Mouse (Mus musculus): ENCODE results near the gene Spsb4.
A peak's percentile ranks its signal among the peaks of the same experiment; 100 is the strongest.

Gene Spsb4

DNA sequence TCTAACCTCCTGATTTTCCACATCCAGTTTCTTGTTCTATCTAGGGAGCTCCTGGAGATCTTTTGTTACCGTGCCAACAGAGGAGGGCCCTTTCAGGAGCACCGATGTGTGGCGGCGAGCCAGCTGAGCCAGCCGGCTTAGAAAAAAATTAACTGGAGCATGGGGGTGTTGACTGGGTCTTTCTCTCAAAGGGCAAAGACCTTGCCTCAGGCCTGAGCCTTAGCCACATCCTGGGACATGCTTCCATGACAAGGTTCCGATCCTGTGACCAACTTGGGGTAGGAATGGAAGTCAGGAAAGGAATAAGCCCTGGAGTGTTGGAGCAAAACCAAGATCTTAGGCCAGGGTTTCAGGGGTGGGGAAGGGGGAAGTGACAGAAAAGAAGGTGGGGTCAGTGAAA lies 2.9 kb downstream of the Spsb4 start:
- DNase-seq (ENCODE audit: extremely low spot score), result peak; percentile 49

DNA sequence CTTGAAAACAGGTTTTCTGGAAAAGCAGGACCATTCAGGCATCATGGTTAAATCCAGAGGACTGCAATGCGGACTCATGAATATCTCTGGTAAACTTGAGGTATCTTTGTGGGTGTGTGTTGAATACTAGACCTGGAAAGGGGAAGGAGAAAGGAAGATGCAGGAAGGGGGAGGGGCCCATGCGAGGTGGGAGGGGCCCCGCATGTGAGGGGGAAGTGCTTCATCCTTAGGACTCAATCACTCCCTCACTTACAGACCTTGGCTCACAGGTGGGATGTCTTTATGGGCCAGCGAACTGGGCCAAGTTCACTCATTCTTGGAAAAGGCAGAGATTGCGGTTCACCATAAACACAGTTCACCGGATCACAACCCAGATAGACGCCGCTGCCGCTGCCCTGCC lies 4.9 kb downstream of the Spsb4 start:
- no peak for DNase-seq (ENCODE audit: extremely low spot score)

DNA sequence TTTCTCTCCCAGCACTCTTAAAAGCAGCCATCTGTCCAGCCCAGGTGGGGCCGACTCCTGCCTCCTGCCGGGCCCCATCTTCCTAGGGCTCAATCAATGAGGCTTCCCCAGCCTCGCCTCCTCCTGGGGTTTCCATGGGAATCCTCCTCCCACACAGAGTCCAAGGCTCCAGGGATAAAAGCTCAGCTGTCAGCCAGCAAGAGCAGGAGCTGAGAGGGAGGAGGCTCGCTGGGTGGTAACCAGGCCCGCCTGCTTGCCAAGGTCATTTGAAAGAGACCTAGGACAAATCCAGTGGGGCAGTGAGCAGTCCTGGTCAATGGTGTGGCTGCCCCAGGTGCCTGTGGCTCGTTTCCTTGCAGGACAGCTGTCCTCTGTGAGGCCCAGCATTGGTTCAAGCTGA lies 5.5 kb downstream of the Spsb4 start:
- no peak for DNase-seq (ENCODE audit: extremely low spot score)

DNA sequence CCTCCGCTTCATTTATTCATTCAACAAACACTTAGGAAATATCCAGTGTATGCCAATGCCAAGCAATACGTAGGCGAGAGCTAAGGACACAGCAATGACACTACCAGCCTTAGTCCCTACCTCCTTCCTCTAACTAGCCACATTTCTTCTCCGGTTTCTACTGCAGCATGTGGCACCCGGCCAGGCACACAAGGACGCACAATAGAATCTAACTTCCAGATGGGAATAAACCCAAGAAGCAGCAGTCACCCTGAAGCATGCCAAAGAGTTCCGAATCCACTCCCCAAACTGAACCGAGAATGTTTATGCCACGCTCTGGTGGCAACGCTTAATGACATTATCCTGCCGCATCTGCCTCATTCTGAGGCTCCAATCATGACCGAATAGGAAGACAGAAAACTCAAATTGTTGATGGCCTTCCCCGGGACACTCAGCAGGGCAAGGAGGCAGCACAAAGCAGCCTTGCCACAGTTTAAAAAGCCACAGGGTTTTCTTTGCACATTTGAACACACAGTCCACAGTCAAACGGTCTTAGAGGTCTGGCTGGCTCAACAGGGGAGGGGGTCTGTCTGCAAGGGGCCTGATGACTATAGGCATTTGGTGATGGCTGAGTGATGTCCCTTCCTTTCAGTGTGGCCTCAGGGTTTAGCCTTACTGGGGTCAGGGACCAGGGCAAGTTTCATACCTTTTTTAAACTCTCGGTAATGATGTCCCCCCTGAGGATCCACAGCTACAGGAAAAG lies 7.0 kb downstream of the Spsb4 start:
- no peak for DNase-seq (ENCODE audit: extremely low spot score)

DNA sequence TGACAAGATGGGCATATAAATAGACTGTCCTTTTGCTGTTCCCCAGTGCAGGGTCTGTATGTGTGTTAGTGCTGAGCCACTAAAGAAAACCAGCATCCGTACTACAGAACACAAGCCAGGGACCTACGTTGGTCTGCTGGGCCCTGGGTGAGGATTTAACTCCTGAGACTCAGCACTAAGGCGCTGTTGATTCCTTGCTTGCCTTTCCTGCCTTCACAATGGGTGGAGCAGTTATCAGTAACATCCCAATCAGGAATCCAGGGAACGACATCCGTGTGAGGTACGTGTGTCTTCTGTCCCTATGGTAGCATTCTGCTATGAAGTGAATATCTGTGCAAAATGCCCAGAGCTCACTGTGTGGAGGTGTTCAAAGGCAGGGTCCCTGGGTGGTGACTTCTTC lies 8.2 kb downstream of the Spsb4 start:
- DNase-seq (ENCODE audit: extremely low spot score), result no peak

DNA sequence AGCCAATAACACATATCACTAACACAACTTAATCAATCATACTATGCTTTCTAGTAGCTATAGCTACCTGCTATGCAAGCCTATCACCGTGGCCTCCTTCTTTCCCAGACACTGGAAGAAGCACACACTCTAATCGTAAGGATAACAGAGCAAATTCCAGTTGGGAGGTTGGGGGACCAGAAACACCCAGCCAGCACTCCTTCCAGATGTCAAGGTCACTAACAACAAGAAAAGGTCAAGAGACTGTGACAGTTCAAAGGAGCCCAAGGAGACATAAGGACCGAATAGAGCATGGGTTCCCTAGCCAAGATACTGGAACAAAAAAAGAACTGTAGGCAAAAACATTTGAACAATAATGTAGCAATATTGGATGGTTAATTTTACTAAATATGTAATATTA lies 13.9 kb downstream of the Spsb4 start:
- DNase-seq (ENCODE audit: extremely low spot score), result no peak

DNA sequence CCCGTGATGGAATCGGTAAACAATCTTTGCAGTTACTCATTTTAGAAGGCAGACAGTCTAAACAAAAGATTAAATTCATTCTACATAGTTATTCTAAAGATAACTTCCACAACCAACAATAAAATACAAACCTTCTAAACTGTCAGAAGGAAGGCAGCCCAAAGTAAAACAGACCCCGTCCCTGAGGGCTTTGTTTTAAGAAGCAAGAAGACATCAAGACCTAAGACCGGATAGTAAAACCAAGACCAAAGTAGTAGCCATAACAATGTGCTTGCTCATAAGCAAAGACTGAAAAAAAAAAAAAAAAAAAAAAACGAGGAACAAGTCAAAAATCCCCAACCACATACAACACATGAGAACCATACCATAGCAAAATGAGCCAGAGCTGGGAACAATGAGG lies 15.5 kb downstream of the Spsb4 start:
- no peak for DNase-seq (ENCODE audit: extremely low spot score)

DNA sequence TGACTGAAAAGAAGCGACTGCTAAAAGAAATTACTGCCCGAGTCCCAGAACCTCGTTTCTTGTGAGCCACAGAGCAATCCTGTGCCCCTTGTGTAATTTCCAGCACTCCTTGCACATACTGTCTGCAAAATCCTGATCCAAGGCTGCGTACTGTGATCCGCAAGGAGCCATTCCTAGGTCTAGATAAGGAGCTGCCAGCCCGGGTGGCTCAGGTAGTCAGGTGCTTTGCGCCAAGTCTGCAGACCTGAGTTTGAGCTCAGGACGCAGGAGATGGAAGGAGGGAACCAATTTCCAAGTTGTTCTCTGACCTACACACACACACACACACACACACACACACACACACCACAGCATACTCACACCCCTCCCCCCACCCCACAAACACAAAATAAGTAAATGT lies 16.0 kb downstream of the Spsb4 start:
- no peak for DNase-seq (ENCODE audit: extremely low spot score)

DNA sequence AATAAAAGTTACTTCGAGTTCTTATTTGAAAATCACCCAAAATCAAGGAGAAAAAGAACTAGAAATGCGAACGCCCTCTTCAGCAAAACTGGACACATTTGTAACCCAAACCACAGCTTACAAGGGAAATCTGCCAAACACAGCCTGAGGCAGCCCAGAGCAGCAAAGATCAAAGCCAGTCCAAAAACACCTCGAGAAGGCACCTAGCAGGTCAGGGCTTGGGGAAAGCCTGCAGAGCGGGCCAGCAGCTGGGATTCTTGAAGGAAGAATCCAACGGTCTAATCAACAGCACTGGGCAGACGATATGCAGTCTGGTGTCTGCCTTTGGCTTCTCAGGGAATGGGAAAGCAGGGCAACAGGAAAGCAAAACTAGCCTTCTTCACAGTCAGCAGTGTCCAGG lies 16.6 kb downstream of the Spsb4 start:
- DNase-seq (ENCODE audit: extremely low spot score), result no peak

DNA sequence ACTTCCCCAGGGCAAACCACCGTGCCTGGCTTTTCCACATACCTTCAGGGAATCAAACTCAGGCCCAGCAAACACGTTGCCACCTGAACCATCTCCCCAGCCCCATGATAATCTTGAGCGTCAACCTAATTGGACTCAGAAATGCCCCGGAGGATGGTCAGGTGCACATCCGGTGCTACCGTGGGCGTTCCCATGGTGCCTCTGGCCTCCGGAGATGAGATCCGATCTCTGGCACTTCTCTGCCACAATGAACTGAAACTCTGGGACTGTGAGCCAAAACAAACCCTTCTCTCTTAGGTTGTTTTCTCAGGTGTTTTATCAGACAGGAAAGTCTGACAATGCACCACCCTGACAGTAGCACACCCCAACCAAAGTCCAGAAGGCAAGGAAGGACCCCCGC lies 17.2 kb downstream of the Spsb4 start:
- no peak for DNase-seq (ENCODE audit: extremely low spot score)

DNA sequence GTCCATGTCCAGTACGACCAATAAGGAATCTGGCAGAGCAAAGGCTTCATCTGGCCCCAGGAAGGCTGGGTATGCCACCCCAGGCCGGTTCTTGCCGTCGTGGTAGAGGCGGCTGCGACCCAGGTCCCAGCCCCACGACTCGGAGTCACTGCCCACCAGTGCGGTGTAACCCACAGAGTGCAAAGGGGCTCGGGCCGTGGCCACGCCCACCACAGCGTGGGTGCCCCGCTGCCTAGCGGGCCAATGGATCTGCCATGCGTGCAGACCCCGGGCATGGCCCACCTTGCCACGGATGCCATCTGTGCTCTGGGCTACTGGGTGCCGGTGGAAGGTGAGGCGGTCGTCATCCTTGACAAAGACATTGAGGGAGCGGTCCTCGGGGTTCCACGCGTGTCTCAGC lies 22.9 kb downstream of the Spsb4 start:
- DNase-seq (ENCODE audit: extremely low spot score), result no peak

DNA sequence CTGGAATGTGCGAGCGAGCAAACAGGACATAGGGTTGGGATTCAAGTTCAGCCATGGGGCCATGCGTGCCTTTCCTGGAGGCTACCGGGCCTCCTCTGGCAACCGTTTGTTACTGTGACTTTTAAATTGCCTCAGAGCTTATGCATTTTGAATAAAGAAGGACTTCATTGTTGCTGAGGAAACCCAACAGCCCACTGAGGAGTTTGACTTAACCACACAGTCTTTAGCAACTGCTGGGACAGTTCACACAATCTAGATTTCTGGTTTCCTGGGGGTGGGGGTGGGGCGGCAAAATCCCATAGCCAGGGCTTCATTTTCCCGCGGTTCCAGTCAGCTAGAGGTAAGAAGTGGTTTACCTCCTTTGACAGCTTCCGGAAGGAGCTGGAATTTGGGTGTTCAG lies 23.9 kb downstream of the Spsb4 start:
- no peak for DNase-seq (ENCODE audit: extremely low spot score)

DNA sequence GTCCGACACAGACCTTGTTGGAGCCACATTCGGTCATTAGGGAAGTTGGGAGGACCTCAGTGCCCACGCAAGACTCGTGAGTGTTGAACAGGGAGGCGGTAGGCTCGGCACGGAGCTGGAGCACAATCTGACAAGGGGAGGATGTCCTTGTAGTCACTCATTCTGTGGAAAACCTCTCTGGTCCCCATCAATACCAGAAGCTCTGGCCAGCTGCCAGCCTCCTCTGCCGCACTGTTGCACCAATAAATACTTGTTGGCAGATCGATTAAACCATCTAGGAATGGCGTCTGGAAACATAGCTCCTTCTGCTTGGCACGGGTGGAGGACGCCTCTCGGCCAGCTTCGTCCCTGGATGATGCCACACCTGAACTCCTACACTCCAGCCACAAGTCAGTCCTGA lies 27.5 kb downstream of the Spsb4 start:
- DNase-seq (ENCODE audit: extremely low spot score), result no peak

DNA sequence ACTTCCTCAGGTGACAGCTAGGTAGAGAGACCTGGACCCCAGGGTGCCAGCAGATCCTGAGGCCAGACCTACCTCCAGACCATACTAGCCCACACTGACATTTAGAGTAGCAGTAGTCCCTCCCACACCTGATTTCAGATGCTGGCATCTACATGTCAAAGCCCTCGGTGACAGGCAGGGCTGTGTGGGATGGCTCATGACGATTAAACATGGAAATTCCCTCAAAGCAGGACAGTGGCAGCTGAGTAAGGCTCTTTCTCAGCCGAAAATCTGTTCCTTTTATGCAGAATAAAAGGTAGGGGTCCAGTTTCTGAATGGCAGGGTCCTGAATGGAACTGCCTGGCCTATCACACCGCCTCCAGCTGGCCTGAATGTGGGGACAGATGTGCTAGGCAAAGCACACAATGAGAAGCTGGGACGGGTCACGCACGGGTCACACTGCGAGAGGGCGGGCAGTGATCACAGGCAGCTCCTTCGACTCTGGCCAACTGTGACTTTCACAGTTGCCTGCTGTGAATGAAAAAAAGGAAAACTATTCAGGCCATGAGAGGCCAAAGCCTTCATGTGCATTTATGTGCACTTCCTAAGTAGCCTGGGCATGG lies 29.2 kb downstream of the Spsb4 start:
- peak; percentile 86 for DNase-seq (ENCODE audit: extremely low spot score)

DNA sequence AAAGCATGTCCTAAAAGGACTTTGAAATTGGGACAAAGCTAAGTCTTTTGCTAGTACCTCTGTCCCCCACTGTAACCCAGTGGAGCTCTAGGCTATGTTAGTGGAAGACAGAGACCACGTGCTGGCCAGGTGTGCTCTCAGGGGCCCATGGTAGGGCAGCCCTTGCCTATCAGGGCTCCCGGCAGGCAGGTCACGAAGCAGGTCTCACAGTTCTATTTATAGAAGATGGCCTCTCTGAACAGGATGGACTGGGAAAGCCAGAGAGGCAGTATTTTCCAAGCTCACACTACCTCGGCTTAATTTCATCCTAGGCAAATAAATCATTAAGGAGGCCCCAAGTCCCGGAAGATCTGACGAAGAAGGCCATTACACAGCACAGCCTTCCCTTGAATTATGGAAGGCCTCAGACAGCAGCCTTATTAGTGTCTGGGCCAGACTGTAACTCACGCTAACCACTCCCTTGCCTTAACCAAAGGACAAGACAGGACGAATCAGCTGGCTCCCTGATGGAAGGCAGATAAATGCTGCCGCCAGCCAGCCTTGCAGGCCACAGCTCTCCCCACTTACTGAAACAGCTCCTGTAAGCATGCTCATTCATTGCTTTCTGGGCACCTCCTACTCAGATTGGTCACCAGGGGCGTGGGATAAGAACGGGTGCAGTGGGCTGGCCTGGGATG lies 31.7 kb downstream of the Spsb4 start:
- DNase-seq (ENCODE audit: extremely low spot score), result no peak

DNA sequence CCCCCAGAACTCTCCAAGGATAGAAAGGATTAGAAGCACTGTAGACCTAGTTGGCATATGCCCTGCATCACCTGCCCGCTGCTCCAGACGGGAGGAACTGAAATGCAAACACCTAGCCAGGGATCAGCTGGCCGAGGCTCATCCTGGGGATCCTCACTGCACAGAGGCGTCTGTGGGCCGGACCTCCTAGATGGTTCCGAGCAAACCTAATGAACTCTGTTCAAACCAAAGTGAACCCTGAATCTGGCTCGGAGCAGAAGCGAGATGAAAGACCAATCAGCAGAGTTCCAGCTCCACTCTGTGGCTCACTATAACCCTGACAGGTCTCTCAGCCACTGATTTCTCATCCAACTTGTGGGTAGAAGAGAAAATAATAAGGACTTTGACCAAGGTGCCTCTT lies 34.6 kb downstream of the Spsb4 start:
- no peak for DNase-seq (ENCODE audit: extremely low spot score)

DNA sequence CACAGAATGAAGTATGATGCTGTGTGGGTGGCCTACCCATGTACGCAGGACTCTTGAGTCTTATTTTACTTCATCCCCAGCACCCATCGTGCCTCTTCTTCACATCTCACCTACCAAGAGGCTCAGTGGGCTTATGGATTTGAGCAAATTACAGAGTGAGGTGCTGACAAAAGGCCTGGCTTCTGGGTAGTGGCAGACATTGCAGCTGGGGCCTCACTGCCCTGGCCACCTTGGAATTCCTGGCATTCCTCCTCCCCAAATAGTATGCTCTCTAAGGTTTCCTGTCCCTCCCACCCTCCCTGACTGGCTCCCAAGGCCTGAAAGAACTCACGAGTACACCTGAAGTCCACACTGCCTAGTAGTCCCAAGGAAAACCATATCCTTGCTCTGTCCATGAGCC lies 35.7 kb downstream of the Spsb4 start:
- DNase-seq (ENCODE audit: extremely low spot score), result no peak

DNA sequence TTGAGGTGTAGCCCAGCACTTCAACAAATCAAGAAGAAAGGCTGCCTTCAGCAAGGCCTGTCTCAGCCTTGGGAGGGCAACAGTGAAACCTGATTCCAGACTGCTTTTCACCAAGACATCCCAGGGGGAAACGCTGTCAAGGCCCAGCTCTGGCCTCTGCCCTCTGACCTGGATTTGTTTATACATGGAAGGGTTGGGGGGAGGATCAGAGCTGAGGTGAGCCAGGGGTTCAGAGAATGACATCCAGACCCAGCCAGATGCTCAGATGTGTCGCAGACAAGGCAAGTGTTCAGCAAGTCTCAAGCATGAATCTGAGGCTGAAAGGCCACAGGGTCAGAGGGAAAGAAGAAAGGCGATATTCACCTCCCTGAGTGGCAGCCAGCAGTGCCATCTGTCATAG lies 36.3 kb downstream of the Spsb4 start:
- peak; percentile 93 for DNase-seq (ENCODE audit: extremely low spot score)

DNA sequence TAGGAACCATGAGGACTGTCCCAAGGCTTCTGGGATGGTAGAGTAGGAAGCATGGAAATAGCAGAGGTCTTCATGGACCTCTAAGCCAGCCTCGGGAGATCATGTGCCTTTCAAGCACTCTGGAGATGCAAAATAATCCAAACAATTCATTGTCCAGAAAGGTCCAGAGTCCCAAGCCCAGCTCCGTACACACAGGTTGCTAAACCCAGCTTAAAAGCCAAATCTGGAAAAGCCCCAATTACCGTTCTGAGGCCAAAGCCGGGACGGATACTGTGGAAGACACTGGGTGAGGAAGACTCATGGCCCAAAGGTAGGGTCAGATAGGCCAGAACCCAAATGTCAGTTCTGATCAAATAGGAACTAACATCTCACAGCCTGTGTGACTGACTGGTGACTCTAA lies 36.8 kb downstream of the Spsb4 start:
- DNase-seq (ENCODE audit: extremely low spot score), result no peak

DNA sequence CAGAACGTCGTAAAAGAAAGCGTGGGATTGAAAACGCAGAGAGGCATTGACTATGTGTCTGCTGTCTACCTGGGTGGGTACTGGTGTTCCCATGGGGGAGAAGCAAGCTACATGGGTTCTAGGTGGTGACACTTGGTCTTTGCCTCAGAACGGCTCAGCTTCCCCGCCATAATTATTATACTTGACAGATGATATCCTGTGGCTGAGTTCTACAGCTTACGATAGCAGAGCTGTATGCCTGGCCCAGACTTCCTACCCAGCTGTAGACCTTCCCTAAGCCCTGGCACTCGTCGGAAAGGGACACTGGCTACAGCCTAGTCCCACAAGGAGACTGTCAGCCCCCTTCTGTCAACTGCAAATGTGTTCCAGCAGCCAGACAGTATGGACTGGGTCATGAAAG lies 37.5 kb downstream of the Spsb4 start:
- no peak for DNase-seq (ENCODE audit: extremely low spot score)

DNA sequence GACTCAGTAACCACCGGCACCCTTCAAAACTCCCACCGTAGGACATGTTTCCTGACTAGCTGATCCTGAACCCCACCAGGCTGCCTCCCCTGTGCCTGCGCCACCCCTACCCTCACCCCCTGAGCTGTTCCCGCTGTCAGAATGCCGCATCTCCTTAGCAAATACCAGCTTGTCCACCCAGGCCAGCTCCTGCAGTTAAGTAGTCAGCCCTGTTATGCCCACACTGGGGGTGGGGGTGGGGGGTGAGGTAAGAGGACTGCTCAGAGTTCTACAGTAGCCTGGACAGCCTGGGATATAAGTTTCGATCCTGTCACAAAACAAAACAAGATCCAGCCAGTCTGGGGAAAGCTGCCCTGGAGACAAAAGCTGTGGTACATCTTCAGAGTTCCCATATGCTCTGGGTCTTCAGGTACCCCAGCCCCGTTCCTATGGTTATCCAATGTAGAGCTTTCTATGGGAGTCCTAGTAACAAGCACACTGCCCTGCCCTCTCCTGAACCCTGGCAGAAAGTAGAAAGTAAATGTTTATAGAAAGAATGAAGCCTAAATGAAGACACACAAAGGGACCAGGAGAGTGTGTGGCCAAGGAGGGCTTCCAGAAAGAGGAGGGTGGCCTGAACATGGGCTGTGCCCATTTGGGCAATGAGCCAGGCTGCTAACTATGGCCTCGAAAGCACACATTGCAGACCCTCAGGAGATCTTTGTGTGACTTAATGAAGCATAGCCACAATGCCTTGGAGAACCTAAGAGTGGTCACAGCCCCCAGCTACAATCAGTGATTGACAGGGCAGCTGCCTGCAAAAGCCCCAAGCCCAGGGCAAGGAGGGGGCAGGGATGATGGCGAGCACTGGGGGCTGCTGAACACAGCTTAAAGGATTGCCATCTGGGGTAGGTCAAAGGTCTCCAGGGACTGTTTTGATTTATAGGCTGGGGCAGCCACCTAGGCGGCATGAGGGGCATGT lies 38.3 kb downstream of the Spsb4 start:
- DNase-seq (ENCODE audit: extremely low spot score), result peak; percentile 92

DNA sequence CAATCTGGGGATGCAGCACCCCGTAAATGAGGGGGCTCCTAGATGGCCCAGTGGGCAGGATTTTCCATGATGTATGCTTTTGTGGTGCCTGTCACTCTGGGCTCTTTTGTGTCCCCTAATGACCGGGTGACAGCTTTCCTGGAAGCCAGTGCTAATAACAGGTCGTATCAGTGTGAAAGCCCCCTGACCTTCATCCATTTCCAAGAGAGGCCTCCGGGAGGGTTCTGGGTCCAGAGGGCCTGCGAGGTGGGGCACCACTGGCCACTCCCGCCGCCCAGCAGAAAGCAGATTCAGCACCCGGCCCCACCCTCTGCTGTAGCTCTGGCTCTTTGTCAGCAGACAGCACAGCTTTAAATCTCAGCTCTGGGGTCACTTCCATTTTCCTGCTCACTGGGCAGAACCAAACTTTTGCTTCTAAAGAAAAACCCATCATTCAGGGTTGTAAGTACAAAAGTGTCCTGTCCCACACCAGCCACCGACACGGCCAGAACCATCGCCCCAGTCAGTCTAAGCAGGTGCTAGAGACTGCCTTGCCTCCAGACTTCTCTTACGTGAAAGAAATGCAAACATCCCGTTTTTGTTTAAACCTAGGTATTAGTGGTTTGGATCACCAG lies 39.1 kb downstream of the Spsb4 start:
- DNase-seq (ENCODE audit: extremely low spot score), result peak; percentile 59
